Mouse (Mus musculus): ENCODE measurements around the gene Pth2. TPM values are rescaled to one million over a fixed set of nuclear protein-coding genes. Genes with fewer than 3 reads are reported as not detected.

Gene Pth2
- total RNA-seq, 2 experiments from 2014 or later: not detected

DNA sequence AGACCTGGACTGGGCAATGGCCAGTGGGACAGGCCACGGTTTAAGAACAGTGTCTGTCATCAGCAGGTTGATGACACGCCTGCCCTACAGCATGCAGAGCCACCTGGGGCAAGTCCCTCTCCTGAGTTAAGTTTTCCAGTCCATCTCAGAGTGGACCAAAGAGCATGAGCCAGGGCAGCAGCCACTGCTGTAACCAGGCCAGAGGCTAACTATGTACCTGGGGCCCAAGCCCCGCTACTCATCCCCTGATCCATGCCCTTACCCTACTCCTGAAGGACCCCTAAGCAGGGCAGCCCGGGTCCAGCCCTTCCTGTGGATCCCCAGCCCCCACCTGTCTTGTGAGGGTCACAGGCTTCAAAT is 15.4 kb downstream of the Pth2 start:
- no peak for DNase-seq (ENCODE audit: low spot score in 2 of 2)

DNA sequence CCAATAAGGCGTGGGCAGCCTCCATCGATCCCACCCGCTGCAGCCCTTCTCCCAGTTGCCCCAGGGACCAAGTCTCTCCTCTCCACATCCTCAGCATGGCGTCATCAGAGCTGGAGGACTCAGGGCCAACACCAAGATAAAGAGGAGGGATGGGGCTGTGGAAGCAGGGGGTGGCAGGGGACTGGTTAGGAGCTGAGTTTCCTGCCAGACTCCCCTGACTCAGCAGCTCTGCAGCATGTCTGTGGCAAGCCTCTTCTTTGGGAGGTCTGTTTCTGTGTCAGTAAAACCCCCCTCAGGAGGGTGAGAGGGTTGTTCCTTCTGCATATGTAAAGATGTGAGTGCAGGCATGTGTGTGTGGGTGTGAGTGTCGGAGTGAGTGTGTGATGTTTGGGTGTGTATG is 16.2 kb downstream of the Pth2 start:
- no peak for DNase-seq (ENCODE audit: low spot score in 2 of 2)

DNA sequence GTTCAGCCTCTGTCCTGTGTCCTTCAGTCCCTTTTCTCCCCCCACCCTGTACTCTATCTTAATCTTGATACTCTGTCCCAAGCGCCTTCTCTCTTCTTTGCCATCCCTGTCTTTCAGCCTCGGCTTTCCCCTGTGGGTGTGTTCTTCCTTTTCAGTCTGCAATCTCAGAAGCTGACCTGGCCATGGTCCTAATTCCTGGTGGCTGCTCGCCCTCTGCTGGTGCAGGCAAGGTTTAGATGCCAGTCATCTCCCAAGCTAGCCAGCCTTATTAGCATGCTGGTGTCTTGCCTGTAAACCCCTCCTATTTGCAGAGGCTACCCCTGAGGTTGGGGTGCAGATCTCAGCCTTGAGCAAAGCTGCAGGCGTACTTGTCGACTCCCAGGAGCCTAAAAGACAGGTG is 17.6 kb downstream of the Pth2 start:
- DNase-seq (ENCODE audit: low spot score in 2 of 2): peak; percentile 72 to 81

DNA sequence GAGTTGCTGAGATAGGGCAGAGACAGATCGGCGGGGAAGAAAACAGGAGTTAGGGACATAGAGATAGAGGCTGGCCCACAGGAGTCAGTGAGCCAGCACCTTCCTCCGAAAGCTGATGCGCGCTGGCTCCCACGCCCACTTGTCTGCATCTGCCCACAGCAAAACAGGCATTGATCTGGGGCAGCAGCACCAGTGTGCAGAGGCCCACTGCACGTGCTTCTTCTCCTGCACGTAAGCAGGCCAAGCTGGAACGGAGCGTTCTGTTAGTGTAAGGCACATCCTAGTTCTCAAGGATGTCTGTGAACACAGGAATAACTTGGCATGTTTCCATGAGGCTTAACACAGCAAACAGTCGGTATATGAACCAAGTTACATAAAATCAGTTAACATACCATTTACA is 18.2 kb downstream of the Pth2 start:
- DNase-seq (ENCODE audit: low spot score in 2 of 2): no peak

DNA sequence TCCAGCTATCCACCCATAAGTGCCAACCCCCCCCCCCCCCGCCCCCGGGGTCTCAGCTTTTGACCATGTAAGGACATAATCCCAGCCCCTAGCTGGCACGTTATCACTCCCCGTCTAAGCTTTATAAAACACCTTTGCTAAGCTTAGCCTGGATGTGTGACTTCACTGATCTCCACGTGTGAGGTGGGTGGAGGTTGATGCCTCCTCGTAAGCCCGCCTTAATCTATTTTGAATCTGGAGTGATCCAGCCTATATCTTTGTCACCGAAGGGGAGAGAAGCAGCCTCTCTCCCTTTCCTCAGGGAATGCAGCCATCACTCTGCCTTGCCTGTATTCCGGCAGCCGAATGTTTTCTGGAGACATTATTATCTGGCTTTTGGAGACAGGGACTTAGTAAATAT is 21.9 kb downstream of the Pth2 start:
- no peak for DNase-seq (ENCODE audit: low spot score in 2 of 2)

DNA sequence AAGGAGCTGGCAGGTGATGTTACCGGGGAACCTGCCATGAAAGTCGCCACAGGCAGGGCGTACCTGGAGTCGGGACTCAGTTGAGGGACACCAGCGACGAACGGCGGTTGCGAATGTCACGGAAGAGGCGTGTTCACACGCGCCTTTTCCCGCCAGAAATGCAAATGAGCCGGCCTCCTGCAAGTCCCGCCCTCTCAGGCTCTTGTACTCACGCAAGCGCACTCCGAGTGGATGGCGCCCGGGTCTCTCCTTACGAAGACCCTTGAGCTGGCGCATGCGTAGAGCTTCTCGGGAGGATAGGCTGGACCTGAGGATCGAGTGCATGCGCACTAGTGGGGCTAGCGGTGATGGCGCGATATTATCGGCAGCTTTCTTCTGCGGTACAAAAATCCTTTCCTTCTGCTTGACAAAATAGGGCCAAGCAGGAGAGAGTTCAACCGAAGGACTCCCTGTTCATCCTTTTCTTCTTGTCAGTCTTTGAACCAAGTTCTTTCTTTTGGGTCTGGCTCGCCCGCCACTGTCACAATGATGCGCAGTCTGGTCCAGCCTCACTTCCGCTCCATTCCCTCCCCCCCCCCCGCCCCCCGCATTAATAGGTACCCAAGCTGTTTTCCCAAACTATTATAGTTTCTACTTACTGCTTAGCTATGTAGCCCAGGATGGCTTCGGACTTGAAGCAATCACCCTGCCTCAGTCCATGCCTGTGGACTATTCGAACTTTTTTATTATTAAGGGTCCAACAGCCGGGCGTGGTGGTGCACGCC is 23.8 kb downstream of the Pth2 start, which contains the start of gene Ccdc155:
Ccdc155 (minus strand) TSS at position 513 of the 764 bp plus-strand sequence.
- peak; percentile 90 to 92 for DNase-seq (ENCODE audit: low spot score in 2 of 2)

DNA sequence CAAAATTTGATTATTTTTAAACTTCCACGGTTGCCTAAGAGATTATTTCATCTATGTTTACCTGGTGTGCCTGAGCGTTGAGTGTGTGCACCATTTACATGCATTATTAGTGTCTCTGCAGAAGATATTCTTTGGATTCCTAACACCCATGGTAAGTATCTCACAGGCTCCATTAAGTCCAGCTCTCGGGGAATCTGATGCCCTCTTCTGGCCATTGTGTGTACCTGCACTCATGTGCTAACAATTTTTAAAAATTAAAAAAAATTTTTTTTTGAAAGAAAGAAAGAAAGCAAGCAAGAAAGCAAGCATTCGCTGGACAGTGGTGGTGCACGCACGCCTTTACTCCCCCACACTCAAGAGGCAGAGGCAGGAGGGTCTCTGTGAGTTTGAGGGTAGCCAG is 27.5 kb downstream of the Pth2 start:
- no peak for DNase-seq (ENCODE audit: low spot score in 2 of 2)

DNA sequence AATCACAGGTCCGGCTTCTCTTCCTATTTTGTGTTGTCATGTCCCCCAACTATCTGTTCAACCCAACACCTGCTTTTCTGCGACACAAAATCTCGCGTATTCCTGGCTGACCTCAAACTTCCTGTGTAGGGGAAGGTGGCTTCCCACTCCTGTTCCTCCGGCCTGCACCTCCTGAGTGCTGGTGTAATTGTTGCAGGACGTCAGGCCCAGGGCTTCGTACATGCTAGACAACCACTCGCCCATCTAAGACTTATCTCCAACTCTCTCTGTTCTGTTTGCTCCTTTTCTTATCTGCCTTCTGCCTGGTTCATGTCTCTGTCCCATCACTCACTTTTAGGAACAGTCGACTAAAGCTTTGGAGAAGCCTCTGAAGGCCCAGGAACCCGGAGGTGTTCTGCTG is 30.3 kb downstream of the Pth2 start:
- no peak for DNase-seq (ENCODE audit: low spot score in 2 of 2)

DNA sequence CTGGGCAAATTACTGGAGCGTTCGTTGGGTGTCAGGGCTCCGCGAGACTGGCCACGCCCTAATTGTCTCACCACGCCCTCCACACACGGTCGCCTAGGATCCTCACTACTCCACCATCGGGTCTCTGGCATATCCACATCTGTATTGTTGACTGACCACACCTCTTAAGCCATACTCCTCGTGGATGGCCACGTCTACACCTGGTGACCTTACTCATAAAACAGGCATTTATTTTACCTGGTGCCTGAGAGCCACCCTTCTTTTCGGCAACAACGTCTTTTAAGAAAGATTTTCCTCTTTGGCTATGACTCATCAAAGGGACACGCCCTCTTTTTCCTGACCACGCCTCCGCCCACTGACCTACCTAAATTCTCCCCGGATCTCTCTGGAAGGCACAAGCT is 31.1 kb downstream of the Pth2 start, which contains the start of gene Dkkl1:
Dkkl1 (minus strand) TSS at position 297 of the 401 bp plus-strand sequence.
- no peak for DNase-seq (ENCODE audit: low spot score in 2 of 2)

DNA sequence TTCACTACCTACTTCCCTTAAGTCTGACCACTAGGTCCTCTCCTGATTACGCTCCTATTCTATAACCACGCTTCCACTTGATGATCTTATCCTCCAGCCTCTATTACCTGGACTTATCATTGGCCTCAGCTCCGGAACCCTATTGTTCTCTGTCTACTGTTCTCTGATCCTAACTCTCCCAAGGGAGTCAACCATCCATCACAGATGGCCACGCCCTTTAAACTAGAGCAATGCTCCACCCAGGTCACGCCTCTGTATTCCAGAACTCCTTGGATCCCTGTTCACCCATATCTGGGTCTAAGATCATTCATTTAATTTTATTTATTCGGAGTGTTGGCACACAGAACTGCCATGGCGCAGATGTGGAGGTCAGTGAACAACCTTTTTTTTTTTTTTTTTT is 31.6 kb downstream of the Pth2 start:
- no peak for DNase-seq (ENCODE audit: low spot score in 2 of 2)

DNA sequence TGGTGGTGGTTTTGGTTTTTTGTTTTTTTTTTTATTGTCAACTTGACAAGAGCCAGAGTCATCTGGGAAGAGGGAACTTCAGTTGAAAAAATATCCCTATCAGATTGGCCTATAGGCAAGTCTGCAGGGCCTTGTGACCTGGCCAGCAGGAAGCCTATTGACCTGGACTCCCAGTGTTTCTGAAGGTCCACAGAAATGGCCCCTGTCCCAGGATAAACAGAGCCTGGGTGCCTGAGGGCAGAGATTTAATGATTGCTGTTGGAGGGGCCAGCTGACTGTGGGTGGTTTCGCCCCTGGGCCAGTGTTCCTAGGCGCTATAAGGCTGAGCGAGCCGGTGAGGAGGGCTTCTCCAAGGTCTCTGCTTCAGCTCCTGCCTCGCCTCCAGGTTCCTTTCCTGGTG is 32.9 kb downstream of the Pth2 start:
- no peak for DNase-seq (ENCODE audit: low spot score in 2 of 2)

DNA sequence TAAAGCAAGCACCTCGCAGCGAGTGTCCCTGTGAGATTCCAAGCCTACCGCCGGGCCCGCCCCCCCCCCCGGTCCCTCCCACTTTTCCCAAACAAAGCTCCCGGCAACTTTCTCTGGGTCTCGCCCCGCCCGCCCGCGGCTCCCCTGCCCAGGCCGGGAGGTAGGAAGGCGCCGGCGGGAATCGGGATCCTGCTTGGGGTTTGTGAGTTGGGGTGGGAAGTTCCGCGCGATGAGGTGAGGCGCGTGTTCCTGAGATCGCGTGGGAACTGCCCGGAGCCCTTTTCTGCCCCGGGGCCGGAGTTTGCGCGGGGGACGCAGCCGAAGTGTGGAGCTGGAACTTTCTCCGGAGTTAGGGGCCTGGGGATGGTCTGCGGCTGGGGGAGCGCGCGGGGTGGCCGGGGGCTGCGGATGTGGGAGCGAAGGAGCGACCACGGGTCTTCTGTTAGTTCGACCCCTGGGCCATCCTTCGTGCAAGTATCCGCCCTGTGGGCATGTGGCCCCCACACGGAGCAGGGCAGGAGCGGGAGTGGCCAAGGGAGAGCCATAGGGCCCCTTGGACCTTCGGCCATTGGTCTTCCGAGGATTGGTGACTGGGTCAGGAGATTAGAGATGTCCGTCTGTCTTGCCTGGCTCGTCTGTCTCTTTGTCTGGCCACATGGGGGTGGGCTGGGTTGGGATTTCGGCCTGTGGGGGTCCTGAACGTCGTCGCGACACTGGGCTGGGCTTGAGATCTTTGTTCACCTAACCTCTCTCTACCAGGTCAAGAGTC is 35.1 kb downstream of the Pth2 start, which contains the start of gene Tead2:
Tead2 (plus strand) TSS at position 81 of the 769 bp plus-strand sequence.
- DNase-seq (ENCODE audit: low spot score in 2 of 2): no peak

DNA sequence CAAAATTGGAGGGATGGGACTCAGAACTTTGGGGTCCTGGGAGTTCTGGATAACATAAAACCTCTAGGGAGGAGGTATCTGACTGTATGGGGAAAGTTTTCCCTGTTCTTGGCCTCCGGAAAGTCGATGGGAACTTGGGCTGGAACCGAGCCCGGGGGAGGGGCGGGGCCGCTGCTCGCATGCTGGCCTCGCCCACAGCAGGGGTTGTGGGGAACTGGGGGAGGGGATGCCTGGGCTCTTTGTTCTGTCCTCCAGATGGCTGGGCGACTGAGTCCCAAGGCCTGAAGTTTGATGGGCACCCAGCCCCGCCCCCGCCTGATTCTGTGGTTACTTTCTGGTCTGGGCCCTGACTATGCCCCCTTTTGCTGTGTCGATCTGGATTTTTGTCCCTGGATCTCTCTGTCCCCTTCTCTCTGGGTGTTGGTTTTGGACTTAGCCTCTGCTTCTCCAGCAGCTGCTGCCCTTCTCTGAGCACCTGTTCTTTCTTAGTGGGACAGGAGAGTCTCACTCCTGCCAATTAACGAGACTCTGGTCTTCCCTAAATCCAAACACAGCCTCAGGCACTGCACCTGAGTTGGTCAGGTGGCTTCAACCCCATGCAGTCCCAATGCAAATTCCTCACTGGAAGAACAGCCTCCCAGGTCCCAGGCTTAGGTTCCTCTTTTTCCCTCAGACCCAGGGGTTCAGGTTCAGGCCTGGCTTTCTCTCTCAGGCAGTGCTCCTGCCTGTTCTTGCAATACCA is 35.8 kb downstream of the Pth2 start:
- peak; percentile 47 to 72 for DNase-seq (ENCODE audit: low spot score in 2 of 2)

DNA sequence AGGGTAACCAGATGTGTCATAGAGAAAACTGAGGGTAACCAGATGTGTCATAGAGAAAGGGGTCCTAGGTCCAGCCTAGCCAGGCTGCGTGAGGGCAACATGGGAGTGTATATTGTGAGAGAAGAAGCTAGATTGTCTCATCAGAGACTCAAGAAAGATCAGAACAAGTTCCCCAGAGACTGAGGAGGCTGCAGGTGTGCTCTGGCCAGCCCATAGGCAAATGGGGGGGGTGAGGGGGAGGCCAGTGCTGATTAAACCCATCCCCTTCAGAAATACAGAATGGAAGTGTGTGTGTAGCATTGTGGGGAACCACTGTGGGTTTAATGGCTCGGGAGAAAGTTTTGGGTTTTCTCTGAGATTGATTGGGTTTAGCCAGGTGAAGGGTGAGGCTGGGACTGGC is 40.9 kb downstream of the Pth2 start:
- DNase-seq (ENCODE audit: low spot score in 2 of 2): no peak

DNA sequence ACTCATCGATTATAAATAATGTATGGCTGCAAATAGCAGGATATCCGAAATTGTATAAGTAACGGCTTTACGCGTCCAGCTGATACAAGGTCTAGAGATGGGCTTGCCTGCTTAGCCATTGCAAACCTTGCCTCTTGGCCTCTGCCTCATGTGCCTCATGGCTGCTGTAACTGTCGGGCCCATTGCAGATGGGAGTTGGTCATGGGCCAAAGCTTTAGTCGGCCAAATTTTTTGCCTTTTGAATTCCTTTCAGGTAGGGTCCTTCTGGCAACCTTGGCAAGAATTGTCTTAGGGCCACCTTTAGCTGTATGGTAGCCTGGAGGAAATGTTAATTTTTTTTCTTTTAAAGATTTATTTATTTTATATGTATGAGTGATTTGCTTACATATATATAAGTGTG is 44.0 kb downstream of the Pth2 start:
- no peak for DNase-seq (ENCODE audit: low spot score in 2 of 2)

DNA sequence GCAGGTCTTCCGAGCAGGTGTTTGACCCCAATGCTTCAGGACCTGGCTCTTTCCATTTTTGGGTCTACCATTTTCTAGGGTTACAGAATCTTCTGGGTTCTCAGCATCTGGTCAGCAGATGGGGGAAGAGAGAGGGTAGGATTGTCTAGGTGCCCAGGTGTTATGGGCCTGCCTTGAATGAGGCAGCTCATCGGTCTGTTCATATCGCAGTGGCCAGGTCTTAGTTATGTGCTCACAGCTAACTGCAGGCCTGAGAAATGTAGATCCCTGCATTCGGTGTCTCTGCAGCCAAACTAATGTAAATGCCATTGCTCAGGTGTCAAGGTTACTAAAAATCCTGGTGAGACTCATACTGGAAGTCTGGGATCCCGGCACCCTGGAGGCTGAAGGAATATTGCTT is 45.6 kb downstream of the Pth2 start:
- DNase-seq (ENCODE audit: low spot score in 2 of 2): no peak

DNA sequence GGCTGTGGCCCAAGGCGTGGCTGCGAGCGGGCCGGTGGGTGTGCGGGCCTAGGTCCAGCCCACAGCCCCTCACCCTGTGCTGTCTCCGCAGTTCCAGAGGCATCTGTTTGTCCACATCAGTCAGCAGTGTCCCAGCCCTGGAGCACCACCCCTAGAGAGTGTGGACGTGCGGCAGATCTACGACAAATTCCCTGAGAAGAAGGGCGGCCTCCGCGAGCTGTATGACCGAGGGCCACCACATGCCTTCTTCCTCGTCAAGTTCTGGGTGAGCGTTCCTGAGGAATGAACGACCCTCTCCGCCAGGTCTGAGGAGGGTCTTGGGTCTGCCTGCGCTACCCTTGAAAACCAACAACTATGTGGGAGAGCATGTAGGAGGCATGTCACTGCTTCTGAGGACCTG is 47.8 kb downstream of the Pth2 start:
- DNase-seq (ENCODE audit: low spot score in 2 of 2): no peak

DNA sequence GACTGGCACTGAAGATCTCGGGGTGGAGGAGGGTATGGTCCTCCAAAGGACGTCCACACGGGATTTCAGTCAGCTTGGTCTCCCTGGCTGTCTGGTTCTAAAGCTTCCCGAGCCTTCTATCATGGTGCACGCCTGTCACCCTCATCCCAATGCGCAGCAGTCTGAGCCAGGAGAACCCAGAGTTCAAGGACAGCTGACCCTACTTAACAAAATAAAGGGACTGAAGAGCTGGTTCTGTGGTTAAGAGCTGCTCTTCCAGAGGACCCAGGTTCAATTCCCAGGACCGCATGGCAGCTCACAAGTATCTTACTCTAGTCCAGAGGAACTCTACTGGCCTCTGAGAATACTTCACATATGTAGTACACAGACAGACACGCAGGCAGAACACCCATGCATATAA is 48.3 kb downstream of the Pth2 start:
- DNase-seq (ENCODE audit: low spot score in 2 of 2): no peak

DNA sequence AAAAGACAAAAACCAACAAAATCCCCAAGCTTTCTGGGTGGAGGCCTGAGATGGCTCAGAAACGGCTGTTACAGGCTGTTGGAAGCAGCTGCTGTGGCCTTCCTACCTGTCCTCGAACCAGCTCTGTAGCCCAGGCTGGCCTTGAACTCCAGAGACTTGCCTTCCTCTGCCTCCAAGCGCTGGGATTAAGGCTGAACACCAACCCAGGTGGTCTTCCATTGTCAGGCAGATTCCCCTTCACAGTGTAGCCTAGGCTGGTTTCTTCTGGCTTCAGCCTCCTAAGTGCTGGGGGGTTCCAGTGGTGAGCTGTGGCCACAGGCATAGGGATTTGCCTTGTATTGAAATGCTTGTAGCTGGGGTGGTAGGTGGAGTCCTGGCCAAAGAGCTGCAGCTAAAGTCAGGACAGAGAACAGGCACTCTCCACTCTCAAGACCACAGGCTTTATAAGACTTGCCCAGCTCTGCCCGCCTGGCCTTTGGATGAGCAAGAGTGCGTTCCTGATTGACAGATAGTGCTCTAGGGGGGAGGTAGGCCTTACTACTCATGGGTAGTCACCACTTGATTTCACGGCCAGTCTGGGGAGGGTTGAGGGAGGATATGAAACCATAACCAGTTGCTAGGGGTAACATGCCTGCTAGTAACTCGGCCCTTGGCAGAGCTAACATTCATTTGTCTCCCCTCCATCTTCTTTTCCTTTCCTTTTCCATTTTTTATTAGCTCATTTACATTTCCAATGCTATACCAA is 48.8 kb downstream of the Pth2 start:
- no peak for DNase-seq (ENCODE audit: low spot score in 2 of 2)

DNA sequence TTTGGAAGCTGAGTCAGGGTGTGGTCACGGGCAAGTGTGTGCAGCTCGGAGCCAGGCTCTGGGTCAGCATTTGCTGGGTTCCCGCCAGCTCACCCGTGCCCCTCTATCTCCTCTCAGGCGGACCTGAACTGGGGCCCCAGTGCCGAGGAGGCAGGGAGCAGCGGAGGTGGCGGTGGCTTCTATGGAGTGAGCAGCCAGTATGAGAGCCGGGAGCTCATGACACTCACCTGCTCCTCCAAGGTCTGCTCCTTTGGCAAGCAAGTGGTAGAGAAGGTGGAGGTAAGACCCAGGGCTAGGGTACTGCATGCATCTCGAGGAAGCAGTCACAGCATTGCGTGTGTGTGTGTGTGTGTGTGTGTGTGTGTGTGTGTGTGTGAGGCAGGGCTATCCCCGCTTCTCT is 50.4 kb downstream of the Pth2 start:
- DNase-seq (ENCODE audit: low spot score in 2 of 2): no peak
